Mouse (Mus musculus): Measurements from ENCODE around the gene Hmgcl. TPM values are rescaled to one million over a fixed set of nuclear protein-coding genes. Genes with fewer than 3 reads are reported as not detected.

Gene Hmgcl
- total and polyA plus RNA-seq, 2 experiments: 187 to 266 TPM

GRCm38 (mm10) chr4:135929828-135930227 is 16.4 kb upstream of the Hmgcl start:
- no peaks in the 10 kb centered on the region for H3K4me1 ChIP-seq (ENCODE audit: control insufficient read depth, insufficient read depth, low read length)
- no peaks in the 10 kb centered on the region for H3K27me3 ChIP-seq (ENCODE audit: control insufficient read depth, insufficient read depth, low read length)
- H3K27ac ChIP-seq (replicated peaks; ENCODE audit: insufficient read depth, low read depth, low read length): no peak overlapping the region
- no peak for TF ChIP-seq POLR2A (IDR thresholded peaks at IDR 0.05; ENCODE audit: extremely low read depth, insufficient read depth, low read length)
- TF ChIP-seq CTCF (IDR thresholded peaks at IDR 0.05; ENCODE audit: low read depth, low read length): no peak
- no peak overlapping the region for H3K9ac ChIP-seq (ENCODE audit: low read depth, low read length)
- peaks cover 13% of the 10 kb centered on the region for H3K36me3 ChIP-seq (ENCODE audit: control insufficient read depth, insufficient read depth, low read length)
- WGBS: 82% methylated on average over 9 of the region's 9 CpGs
- H3K4me3 ChIP-seq (ENCODE audit: insufficient read depth, low read depth, low read length): no peak overlapping the region
- DNase-seq (ENCODE audit: extremely low read depth, low read depth, low spot score): no peak
- no peaks in the 10 kb centered on the region for H3K79me2 ChIP-seq (ENCODE audit: control insufficient read depth, insufficient read depth, low read length)

DNA sequence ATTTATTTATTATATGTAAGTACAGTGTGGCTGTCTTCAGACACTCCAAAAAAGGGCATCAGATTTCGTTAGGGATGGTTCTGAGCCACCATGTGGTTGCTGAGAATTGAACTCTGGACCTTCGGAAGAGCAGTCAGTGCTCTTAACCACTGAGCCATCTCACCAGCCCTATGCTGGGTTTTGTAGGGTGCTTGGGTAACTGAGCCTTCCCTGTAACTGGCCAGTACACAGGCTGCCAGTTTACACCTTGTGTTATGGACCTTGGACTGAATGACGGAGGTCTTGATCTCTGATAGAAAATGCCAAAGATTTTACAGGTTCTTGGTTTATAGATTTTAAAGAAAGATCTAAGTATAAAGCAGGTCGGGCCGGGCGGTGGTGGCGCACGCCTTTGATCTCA is 16.0 kb upstream of the Hmgcl start:
- no peaks in the 10 kb centered on the region for H3K79me2 ChIP-seq (ENCODE audit: control insufficient read depth, insufficient read depth, low read length)
- H3K27me3 ChIP-seq (ENCODE audit: control insufficient read depth, insufficient read depth, low read length): no peaks in the 10 kb centered on the region
- no peak for DNase-seq (ENCODE audit: extremely low read depth, low read depth, low spot score)
- peaks cover 13% of the 10 kb centered on the region for H3K36me3 ChIP-seq (ENCODE audit: control insufficient read depth, insufficient read depth, low read length)
- 95% methylated on average over 8 of the region's 8 CpGs for WGBS
- no peak for TF ChIP-seq CTCF (IDR thresholded peaks at IDR 0.05; ENCODE audit: low read depth, low read length)
- no peak for TF ChIP-seq POLR2A (IDR thresholded peaks at IDR 0.05; ENCODE audit: extremely low read depth, insufficient read depth, low read length)
- H3K4me3 ChIP-seq (ENCODE audit: insufficient read depth, low read depth, low read length): no peak overlapping the region
- H3K4me1 ChIP-seq (ENCODE audit: control insufficient read depth, insufficient read depth, low read length): no peaks in the 10 kb centered on the region
- no peak overlapping the region for H3K27ac ChIP-seq (replicated peaks; ENCODE audit: insufficient read depth, low read depth, low read length)
- H3K9ac ChIP-seq (ENCODE audit: low read depth, low read length): no peak overlapping the region

- Histone ChIP-seq H3K79me2 (ENCODE audit: control insufficient read depth, insufficient read depth, low read length) (no peaks in the 10 kb centered on the region), H3K36me3 (ENCODE audit: control insufficient read depth, insufficient read depth, low read length) (peaks cover 8% of the 10 kb centered on the region), H3K4me3 (ENCODE audit: insufficient read depth, low read depth, low read length) (no peak overlapping the region), H3K27ac (replicated peaks; ENCODE audit: insufficient read depth, low read depth, low read length) (no peak overlapping the region), H3K27me3 (ENCODE audit: control insufficient read depth, insufficient read depth, low read length) (no peaks in the 10 kb centered on the region), H3K9ac (ENCODE audit: low read depth, low read length) (no peak overlapping the region), H3K4me1 (ENCODE audit: control insufficient read depth, insufficient read depth, low read length) (no peaks in the 10 kb centered on the region)
- TF ChIP-seq CTCF (IDR thresholded peaks at IDR 0.05; ENCODE audit: low read depth, low read length) (peak; percentile 65; the same call in 1 of the 2 replicates), POLR2A (IDR thresholded peaks at IDR 0.05; ENCODE audit: extremely low read depth, insufficient read depth, low read length) (no peak)
- no peak for DNase-seq (ENCODE audit: extremely low read depth, low read depth, low spot score)
- WGBS: 71% methylated on average over 5 of the region's 5 CpGs
Measured at GRCm38 (mm10) chr4:135931832-135932231, 14.4 kb upstream of the Hmgcl start.

GRCm38 (mm10) chr4:135934708-135935500 is 11.3 kb upstream of the Hmgcl start:
- no peak overlapping the region for H3K27ac ChIP-seq (replicated peaks; ENCODE audit: insufficient read depth, low read depth, low read length)
- no peaks in the 10 kb centered on the region for H3K27me3 ChIP-seq (ENCODE audit: control insufficient read depth, insufficient read depth, low read length)
- H3K4me3 ChIP-seq (ENCODE audit: insufficient read depth, low read depth, low read length): no peak overlapping the region
- H3K79me2 ChIP-seq (ENCODE audit: control insufficient read depth, insufficient read depth, low read length): no peaks in the 10 kb centered on the region
- DNase-seq (ENCODE audit: extremely low read depth, low read depth, low spot score): no peak
- no peak for TF ChIP-seq POLR2A (IDR thresholded peaks at IDR 0.05; ENCODE audit: extremely low read depth, insufficient read depth, low read length)
- no peak for TF ChIP-seq CTCF (IDR thresholded peaks at IDR 0.05; ENCODE audit: low read depth, low read length)
- no peaks in the 10 kb centered on the region for H3K4me1 ChIP-seq (ENCODE audit: control insufficient read depth, insufficient read depth, low read length)
- WGBS: 87% methylated on average over 12 of the region's 12 CpGs
- H3K9ac ChIP-seq (ENCODE audit: low read depth, low read length): no peak overlapping the region
- H3K36me3 ChIP-seq (ENCODE audit: control insufficient read depth, insufficient read depth, low read length): peaks cover 17% of the 10 kb centered on the region

DNA sequence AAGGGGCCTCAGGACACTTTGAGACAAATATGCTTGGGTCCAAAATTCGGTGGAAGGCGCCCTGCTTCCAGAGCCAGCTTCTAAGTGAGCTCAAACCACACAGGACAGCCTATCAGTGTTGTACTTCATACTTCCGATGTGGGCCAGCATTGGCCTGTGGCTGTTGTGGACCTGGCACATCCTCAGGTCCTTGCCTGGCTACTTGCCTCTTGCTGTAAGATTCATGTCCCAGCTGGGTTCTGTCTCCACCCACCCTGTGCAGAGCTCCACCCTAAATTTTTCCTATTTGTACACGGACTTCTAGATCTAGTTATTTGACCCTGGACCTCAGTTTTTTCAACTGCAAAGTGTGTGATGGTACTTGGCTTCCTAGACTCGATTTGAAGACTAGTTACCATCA is 10.7 kb upstream of the Hmgcl start:
- peaks cover 17% of the 10 kb centered on the region; the same call in 1 of the 2 replicates for H3K36me3 ChIP-seq (ENCODE audit: control insufficient read depth, insufficient read depth, low read length)
- no peak for DNase-seq (ENCODE audit: extremely low read depth, low read depth, low spot score)
- no peaks in the 10 kb centered on the region for H3K79me2 ChIP-seq (ENCODE audit: control insufficient read depth, insufficient read depth, low read length)
- TF ChIP-seq POLR2A (IDR thresholded peaks at IDR 0.05; ENCODE audit: extremely low read depth, insufficient read depth, low read length) (no peak), CTCF (IDR thresholded peaks at IDR 0.05; ENCODE audit: low read depth, low read length) (no peak)
- H3K27me3 ChIP-seq (ENCODE audit: control insufficient read depth, insufficient read depth, low read length): no peaks in the 10 kb centered on the region
- H3K27ac ChIP-seq (replicated peaks; ENCODE audit: insufficient read depth, low read depth, low read length): no peak overlapping the region
- H3K4me1 ChIP-seq (ENCODE audit: control insufficient read depth, insufficient read depth, low read length): no peaks in the 10 kb centered on the region
- no peak overlapping the region for H3K9ac ChIP-seq (ENCODE audit: low read depth, low read length)
- 80% methylated on average over 5 of the region's 5 CpGs for WGBS
- H3K4me3 ChIP-seq (ENCODE audit: insufficient read depth, low read depth, low read length): no peak overlapping the region

DNA sequence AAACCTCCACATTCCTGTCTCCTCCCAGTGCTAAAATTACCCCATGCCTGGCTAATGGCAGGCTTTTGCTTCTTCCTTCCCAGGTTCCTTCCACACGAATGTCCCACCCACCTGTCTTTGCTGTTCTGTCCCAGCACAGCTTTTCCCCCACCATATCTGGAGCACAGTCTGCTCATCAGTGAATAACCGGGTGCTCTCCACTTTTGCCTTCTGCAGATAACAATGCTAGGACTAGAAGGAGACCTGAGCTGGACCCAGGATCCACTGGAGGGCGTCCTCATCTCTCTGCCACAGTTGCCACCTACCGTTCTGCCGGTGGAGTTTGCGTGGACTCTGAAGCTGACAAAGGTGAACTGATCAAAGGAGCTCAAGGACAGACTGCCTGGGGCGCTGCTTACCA is 7.4 kb upstream of the Hmgcl start:
- WGBS: 77% methylated on average over 7 of the region's 7 CpGs
- no peak for TF ChIP-seq CTCF (IDR thresholded peaks at IDR 0.05; ENCODE audit: low read depth, low read length)
- TF ChIP-seq POLR2A (IDR thresholded peaks at IDR 0.05; ENCODE audit: extremely low read depth, insufficient read depth, low read length): no peak
- Histone ChIP-seq H3K36me3 (ENCODE audit: control insufficient read depth, insufficient read depth, low read length) (peaks cover 11% of the 10 kb centered on the region; the same call in 1 of the 2 replicates), H3K4me3 (ENCODE audit: insufficient read depth, low read depth, low read length) (no peak overlapping the region), H3K9ac (ENCODE audit: low read depth, low read length) (no peak overlapping the region), H3K4me1 (ENCODE audit: control insufficient read depth, insufficient read depth, low read length) (no peaks in the 10 kb centered on the region), H3K27ac (replicated peaks; ENCODE audit: insufficient read depth, low read depth, low read length) (no peak overlapping the region), H3K79me2 (ENCODE audit: control insufficient read depth, insufficient read depth, low read length) (no peaks in the 10 kb centered on the region), H3K27me3 (ENCODE audit: control insufficient read depth, insufficient read depth, low read length) (no peaks in the 10 kb centered on the region)
- DNase-seq (ENCODE audit: extremely low read depth, low read depth, low spot score): no peak

Measured in liver, adult 2 months (tissue).